Mouse (Mus musculus): ENCODE measurements around the gene Lrch4.
A peak's percentile ranks its signal among the peaks of the same experiment; 100 is the strongest.

DNA sequence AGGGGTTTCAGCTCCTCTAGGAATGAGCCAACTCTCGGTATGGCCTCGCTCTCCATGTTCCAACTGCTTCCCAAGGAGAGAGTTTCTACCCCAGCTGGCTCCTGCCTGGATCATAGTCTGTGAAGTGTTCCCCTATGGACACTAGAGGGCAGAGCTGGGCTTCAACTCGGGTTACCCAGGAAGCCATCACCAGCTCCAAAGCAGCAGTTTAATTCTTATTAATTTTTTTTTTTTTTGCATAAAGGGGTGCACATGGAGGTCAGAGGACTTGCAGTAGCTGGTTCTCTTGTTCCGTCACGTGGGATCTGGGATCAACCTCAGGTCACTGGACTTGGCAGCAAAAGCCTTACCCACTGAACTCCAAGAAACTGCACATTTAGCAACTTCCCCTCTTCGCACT is 28.1 kb downstream of the Lrch4 start:
- peak; percentile 47; the same call in 1 of the 2 replicates for TF ChIP-seq CTCF (IDR thresholded peaks at IDR 0.05; ENCODE audit: borderline replicate concordance, insufficient read depth, low read length)
- no peak for TF ChIP-seq POLR2A (IDR thresholded peaks at IDR 0.05; ENCODE audit: low read depth, low read length)

All from embryonic fibroblast, embryonic 13.5 days (primary cell).